Comparison of ENCODE assay signal across 11 mouse cellular contexts in the genomic region with DNA sequence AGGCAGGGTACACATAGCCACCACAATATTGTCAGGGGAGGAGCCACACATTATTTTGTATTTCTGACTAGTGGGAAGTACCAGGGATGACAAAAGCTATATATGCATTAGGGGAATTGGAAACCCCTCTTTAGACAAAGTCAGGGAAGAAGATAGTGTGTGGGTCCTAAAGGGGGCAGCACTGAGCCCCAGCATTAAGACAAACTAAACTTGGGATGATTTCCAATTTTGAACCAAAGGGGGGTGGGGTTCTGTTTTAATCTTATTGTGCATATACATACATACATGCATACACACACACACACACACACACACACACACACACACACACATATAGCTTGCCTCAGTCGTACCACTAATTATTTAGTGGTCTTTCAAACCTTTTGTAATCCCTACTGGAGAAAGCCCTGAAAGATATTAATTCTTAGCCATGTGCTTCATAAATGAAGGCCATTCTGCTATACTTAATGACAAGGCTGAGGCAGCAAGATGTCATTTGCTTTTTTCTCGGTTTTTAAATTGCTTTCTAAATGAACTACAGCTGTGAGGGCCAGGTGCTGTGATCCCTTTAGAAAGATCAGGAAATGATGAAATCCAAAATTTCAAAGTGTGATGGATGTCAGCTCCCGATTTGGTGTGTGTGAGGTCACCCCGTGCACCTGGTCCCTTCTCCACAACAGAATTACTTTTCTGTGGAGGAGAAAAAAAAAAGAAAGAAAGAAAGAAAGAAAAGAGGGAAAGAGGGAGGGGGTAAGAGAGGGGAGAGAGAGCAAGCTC.
DNase-seq lines count a peak whose midpoint lies in the region; ATAC-seq and TF ChIP-seq lines count a peak whose summit lies in the region.
"Had no signal": no experiment of that assay in that cellular context is flagged by ENCODE, and none has a peak within 500 bp of the region (broad histone marks: within the 10 kb centered on the region; RNA-seq: fewer than 3 reads in every experiment).

No protein-coding gene starts in this region.

- no peak overlapping the region for H3K4me2 ChIP-seq in midbrain, postnatal 0 days (ENCODE audit: low read depth, low read length, poor library complexity, severe bottlenecking)
- H3K4me2 ChIP-seq in midbrain, embryonic 16.5 days (ENCODE audit: low read length): no peak overlapping the region
- no peak overlapping the region for H3K4me2 ChIP-seq in forebrain, postnatal 0 days (ENCODE audit: low read depth)
- H3K4me2 ChIP-seq: liver, embryonic 13.5 days had no signal

- intact Hi-C loops in heart, postnatal 10 days (cut with DNase I): no loop called here

- H3K9me3 ChIP-seq in midbrain, postnatal 0 days (ENCODE audit: low read length): no peaks in the 10 kb centered on the region
- no peaks in the 10 kb centered on the region for H3K9me3 ChIP-seq in midbrain, embryonic 16.5 days (replicated peaks; ENCODE audit: control insufficient read depth, low read length, poor library complexity, severe bottlenecking)
- H3K9me3 ChIP-seq in forebrain, postnatal 0 days (ENCODE audit: low read length): no peaks in the 10 kb centered on the region
- H3K9me3 ChIP-seq: liver, embryonic 13.5 days had no signal

- no peak for ATAC-seq in midbrain, postnatal 0 days (ENCODE audit: low FRiP score)
- ATAC-seq in midbrain, embryonic 16.5 days: no peak
- peak; percentile 42; the same call in 1 of the 2 replicates for ATAC-seq in forebrain, postnatal 0 days

- 53% methylated on average over 4 of the region's 4 CpGs for WGBS in midbrain, postnatal 0 days
- 51% methylated on average over 4 of the region's 4 CpGs for whole genome bisulfite sequencing in midbrain, embryonic 16.5 days
- 28% methylated on average over 4 of the region's 4 CpGs for WGBS in forebrain, postnatal 0 days

- TF ChIP-seq CTCF in midbrain, postnatal 0 days (IDR thresholded peaks at IDR 0.05): peak; percentile 32
- peak; percentile 45 for TF ChIP-seq CTCF in forebrain, postnatal 0 days (IDR thresholded peaks at IDR 0.05; ENCODE audit: low read depth)

- H3K27ac ChIP-seq in midbrain, postnatal 0 days (ENCODE audit: low read depth, low read length): no peak overlapping the region
- no peak overlapping the region; the same call in 1 of the 2 replicates for H3K27ac ChIP-seq in midbrain, embryonic 16.5 days (ENCODE audit: low read length)
- H3K27ac ChIP-seq in forebrain, postnatal 0 days (ENCODE audit: low read depth, low read length): no peak overlapping the region
- H3K27ac ChIP-seq: liver, embryonic 13.5 days had no signal

- DNase-seq in heart, adult 11 months: peak; percentile 45
- no peak for DNase-seq in heart, postnatal 10 days
- DNase-seq in midbrain, postnatal 0 days (ENCODE audit: low spot score): no peak
- peak; percentile 19 for DNase-seq in forebrain, postnatal 0 days
- peak; percentile 14 for DNase-seq in retina, postnatal 1 day
- DNase-seq in right cerebral cortex, postnatal 10 days (ENCODE audit: low spot score in 2 of 2): no peak
- DNase-seq in gastrocnemius, postnatal 10 days: no peak
- DNase-seq: cerebellum, adult 8-10 months; gastrocnemius, postnatal 25 days; liver, embryonic 13.5 days had no signal

- no peaks in the 10 kb centered on the region for H3K27me3 ChIP-seq in midbrain, postnatal 0 days (ENCODE audit: insufficient read depth, low read length)
- no peaks in the 10 kb centered on the region for H3K27me3 ChIP-seq in midbrain, embryonic 16.5 days (ENCODE audit: control insufficient read depth, insufficient read depth, low read depth, low read length)
- H3K27me3 ChIP-seq in forebrain, postnatal 0 days (ENCODE audit: insufficient read depth, low read length): no peaks in the 10 kb centered on the region
- H3K27me3 ChIP-seq: liver, embryonic 13.5 days had no signal

- H3K36me3 ChIP-seq in midbrain, postnatal 0 days (ENCODE audit: insufficient read depth, low read length): no peaks in the 10 kb centered on the region
- no peaks in the 10 kb centered on the region for H3K36me3 ChIP-seq in midbrain, embryonic 16.5 days (ENCODE audit: control insufficient read depth, insufficient read depth, low read length)
- H3K36me3 ChIP-seq in forebrain, postnatal 0 days (ENCODE audit: insufficient read depth): no peaks in the 10 kb centered on the region
- H3K36me3 ChIP-seq: liver, embryonic 13.5 days had no signal

- no peak overlapping the region for H3K9ac ChIP-seq in midbrain, postnatal 0 days (replicated peaks; ENCODE audit: low read length, poor library complexity, severe bottlenecking)
- no peak overlapping the region for H3K9ac ChIP-seq in midbrain, embryonic 16.5 days (ENCODE audit: low read depth, low read length)
- no peak overlapping the region for H3K9ac ChIP-seq in forebrain, postnatal 0 days
- H3K9ac ChIP-seq: liver, embryonic 13.5 days had no signal

- no peaks in the 10 kb centered on the region for H3K4me1 ChIP-seq in midbrain, postnatal 0 days (ENCODE audit: insufficient read depth, low read length)
- H3K4me1 ChIP-seq in midbrain, embryonic 16.5 days (ENCODE audit: control insufficient read depth, insufficient read depth, low read length): no peaks in the 10 kb centered on the region
- no peaks in the 10 kb centered on the region for H3K4me1 ChIP-seq in forebrain, postnatal 0 days (ENCODE audit: insufficient read depth)
- H3K4me1 ChIP-seq: liver, embryonic 13.5 days had no signal

- no peak overlapping the region for H3K4me3 ChIP-seq in midbrain, postnatal 0 days (ENCODE audit: low read depth, low read length)
- no peak overlapping the region for H3K4me3 ChIP-seq in midbrain, embryonic 16.5 days (ENCODE audit: low read depth, low read length)
- H3K4me3 ChIP-seq in forebrain, postnatal 0 days (ENCODE audit: low read depth, low read length): no peak overlapping the region
- H3K4me3 ChIP-seq: liver, embryonic 13.5 days had no signal

Comparison
In these comparisons a context has a peak if more than half of its experiments do, and no peak if none do; other contexts are left out.
1. DNase-seq: peak in heart, adult 11 months (single experiment), forebrain, postnatal 0 days (single experiment) and retina, postnatal 1 day (single experiment); none in heart, postnatal 10 days (0 of 2), midbrain, postnatal 0 days (single experiment), right cerebral cortex, postnatal 10 days (0 of 2) and gastrocnemius, postnatal 10 days (single experiment).